Mouse (Mus musculus): Measurements from ENCODE around the gene Msto1. TPM values are rescaled to one million over a fixed set of nuclear protein-coding genes. Genes with fewer than 3 reads are reported as not detected.
A peak's percentile ranks its signal among the peaks of the same experiment; 100 is the strongest.
"Not testable (repeated sequence)": the region's sequence is repeated elsewhere in the genome, so short reads cannot be mapped to it uniquely, and the experiment has no call there.

The Msto1 gene
- total RNA-seq (2021): 10 to 100 TPM; 16.0 to 16.5 TPM
- long read RNA-seq, experiment 1, transcript Msto1-202 (14 exons, 1,875 nt): major isoform, 13 of 16 reads
- long read RNA-seq, experiment 1, partial matches to known transcripts: 1 of 16 reads
- long read RNA-seq, experiment 1, other reads (novel, unspliced or antisense): 2 of 16 reads
- long read RNA-seq, experiment 2, transcript Msto1-202 (14 exons, 1,875 nt): major isoform, 20 of 31 reads
- long read RNA-seq, experiment 2, partial matches to known transcripts: 5 of 31 reads
- long read RNA-seq, experiment 2, other reads (novel, unspliced or antisense): 6 of 31 reads

- peak; percentile 87 to 90 for DNase-seq (ENCODE audit: low spot score in 2 of 2)
Observed at GRCm38 (mm10) chr3:88913511-88914383, at the start of gene Msto1. Gene Msto1 (minus strand): TSS chr3:88913999.

GRCm38 (mm10) chr3:88963211-88963610, 49.4 kb upstream of the Msto1 start:
- DNase-seq (ENCODE audit: low spot score in 2 of 2): not testable (repeated sequence)

- DNase-seq (ENCODE audit: low spot score in 2 of 2): no peak
Observed at GRCm38 (mm10) chr3:88953736-88954135, 39.9 kb upstream of the Msto1 start.

GRCm38 (mm10) chr3:88953246-88953645, 39.4 kb upstream of the Msto1 start:
- DNase-seq (ENCODE audit: low spot score in 2 of 2): peak in 1 of 2 experiments; percentile 5

GRCm38 (mm10) chr3:88951327-88951800, 37.6 kb upstream of the Msto1 start:
- DNase-seq (ENCODE audit: low spot score in 2 of 2): no peak

- DNase-seq (ENCODE audit: low spot score in 2 of 2): peak; percentile 79 to 80
Observed at GRCm38 (mm10) chr3:88950576-88951326, 37.0 kb upstream of the Msto1 start, which contains the start of the genes Ash1l and Dap3. Gene Ash1l (plus strand): TSS chr3:88950622. Gene Dap3 (minus strand): TSS chr3:88951181.

GRCm38 (mm10) chr3:88949786-88950575, 36.2 kb upstream of the Msto1 start:
- peak; percentile 87 to 89 for DNase-seq (ENCODE audit: low spot score in 2 of 2)

GRCm38 (mm10) chr3:88944109-88944508, 30.3 kb upstream of the Msto1 start:
- no peak for DNase-seq (ENCODE audit: low spot score in 2 of 2)

GRCm38 (mm10) chr3:88942316-88942880, 28.6 kb upstream of the Msto1 start:
- no peak for DNase-seq (ENCODE audit: low spot score in 2 of 2)

- DNase-seq (ENCODE audit: low spot score in 2 of 2): no peak
Observed at GRCm38 (mm10) chr3:88939749-88940148, 25.9 kb upstream of the Msto1 start.

GRCm38 (mm10) chr3:88939071-88939470, 25.3 kb upstream of the Msto1 start:
- DNase-seq (ENCODE audit: low spot score in 2 of 2): no peak

GRCm38 (mm10) chr3:88929501-88929900, 15.7 kb upstream of the Msto1 start:
- DNase-seq (ENCODE audit: low spot score in 2 of 2): no peak

GRCm38 (mm10) chr3:88925651-88926050, 11.9 kb upstream of the Msto1 start:
- no peak for DNase-seq (ENCODE audit: low spot score in 2 of 2)

- no peak for DNase-seq (ENCODE audit: low spot score in 2 of 2)
Observed at GRCm38 (mm10) chr3:88923989-88924591, 10.3 kb upstream of the Msto1 start.

GRCm38 (mm10) chr3:88921411-88921810, 7.6 kb upstream of the Msto1 start:
- no peak for DNase-seq (ENCODE audit: low spot score in 2 of 2)

GRCm38 (mm10) chr3:88918981-88919380, 5.2 kb upstream of the Msto1 start:
- DNase-seq (ENCODE audit: low spot score in 2 of 2): no peak

- no peak for DNase-seq (ENCODE audit: low spot score in 2 of 2)
Observed at GRCm38 (mm10) chr3:88914384-88914810, 598 bp upstream of the Msto1 start.

GRCm38 (mm10) chr3:88912585-88912984, 1.2 kb downstream of the Msto1 start:
- DNase-seq (ENCODE audit: low spot score in 2 of 2): no peak

GRCm38 (mm10) chr3:88906393-88907159, 7.2 kb downstream of the Msto1 start:
- no peak for DNase-seq (ENCODE audit: low spot score in 2 of 2)

Data from adrenal gland, adult 18-20 months (tissue).